Comparison of ENCODE assay signal across 8 mouse cellular contexts in genomic region chr5:36529698-36530097, GRCm38 (mm10). TPM values are rescaled to one million over a fixed set of nuclear protein-coding genes. Genes with fewer than 3 reads are reported as not detected.
DNase-seq lines count a peak whose midpoint lies in the region; ATAC-seq lines count a peak whose summit lies in the region.

No protein-coding gene starts in this region.

- ATAC-seq in kidney, embryonic 14.5 days (ENCODE audit: low FRiP score, low TSS enrichment): no peak
- no peak; the same call in 1 of the 2 replicates for ATAC-seq in hindbrain, embryonic 11.5 days (ENCODE audit: low FRiP score)
- ATAC-seq in midbrain, embryonic 12.5 days (ENCODE audit: low FRiP score, low read depth): no peak

- peak overlapping the region; percentile 71 for H3K4me3 ChIP-seq in kidney, embryonic 14.5 days (ENCODE audit: low read length)
- H3K4me3 ChIP-seq in hindbrain, embryonic 11.5 days (ENCODE audit: low read depth, low read length): peak overlapping the region; percentile 79
- H3K4me3 ChIP-seq in midbrain, embryonic 12.5 days: peak overlapping the region; percentile 85

- peak overlapping the region; percentile 69 for H3K9ac ChIP-seq in kidney, embryonic 14.5 days (ENCODE audit: low read depth, low read length)
- peak overlapping the region; percentile 90 for H3K9ac ChIP-seq in hindbrain, embryonic 11.5 days (ENCODE audit: low read depth, low read length)
- peak overlapping the region; percentile 87 for H3K9ac ChIP-seq in midbrain, embryonic 12.5 days (replicated peaks)

- peak overlapping the region; percentile 84 for H3K4me2 ChIP-seq in kidney, embryonic 14.5 days (replicated peaks; ENCODE audit: low read depth, low read length)
- H3K4me2 ChIP-seq in hindbrain, embryonic 11.5 days (replicated peaks; ENCODE audit: low read depth, low read length): peak overlapping the region; percentile 83
- peak overlapping the region; percentile 84 for H3K4me2 ChIP-seq in midbrain, embryonic 12.5 days (replicated peaks)

- H3K27me3 ChIP-seq in kidney, embryonic 14.5 days (ENCODE audit: control insufficient read depth, insufficient read depth, low read length): no peaks in the 10 kb centered on the region
- H3K27me3 ChIP-seq in hindbrain, embryonic 11.5 days (ENCODE audit: control insufficient read depth, insufficient read depth, low read length): no peaks in the 10 kb centered on the region
- H3K27me3 ChIP-seq in midbrain, embryonic 12.5 days: no peaks in the 10 kb centered on the region

- peak overlapping the region; percentile 53 for H3K27ac ChIP-seq in kidney, embryonic 14.5 days (ENCODE audit: low read depth, low read length)
- peak overlapping the region; percentile 77; the same call in 1 of the 2 replicates for H3K27ac ChIP-seq in hindbrain, embryonic 11.5 days (ENCODE audit: low read depth, low read length)
- peak overlapping the region; percentile 78 for H3K27ac ChIP-seq in midbrain, embryonic 12.5 days (replicated peaks)

- no peak for DNase-seq in kidney, postnatal 10 days
- peak; percentile 52 for DNase-seq in NIH3T3 (ENCODE audit: low read depth)
- DNase-seq in hindbrain, embryonic 11.5 days (ENCODE audit: low spot score): peak; percentile 16
- no peak for DNase-seq in spleen, postnatal 10 days (ENCODE audit: low spot score in 2 of 2)
- no peak for DNase-seq in thymus, postnatal 10 days (ENCODE audit: low spot score in 2 of 2)
- DNase-seq in urinary bladder, adult 18-20 months (ENCODE audit: low spot score in 2 of 2): no peak

- peaks cover 28% of the 10 kb centered on the region for H3K4me1 ChIP-seq in kidney, embryonic 14.5 days (ENCODE audit: control insufficient read depth, insufficient read depth, low read length)
- no peaks in the 10 kb centered on the region; the same call in 1 of the 2 replicates for H3K4me1 ChIP-seq in hindbrain, embryonic 11.5 days (replicated peaks; ENCODE audit: control insufficient read depth, insufficient read depth, low read length)
- peaks cover 32% of the 10 kb centered on the region for H3K4me1 ChIP-seq in midbrain, embryonic 12.5 days

- H3K9me3 ChIP-seq in kidney, embryonic 14.5 days (ENCODE audit: control insufficient read depth, low read length): no peaks in the 10 kb centered on the region
- no peaks in the 10 kb centered on the region for H3K9me3 ChIP-seq in hindbrain, embryonic 11.5 days (ENCODE audit: control insufficient read depth, low read length)
- no peaks in the 10 kb centered on the region for H3K9me3 ChIP-seq in midbrain, embryonic 12.5 days

- H3K36me3 ChIP-seq in kidney, embryonic 14.5 days (ENCODE audit: control insufficient read depth, insufficient read depth, low read length): peaks cover 9% of the 10 kb centered on the region; the same call in 1 of the 2 replicates
- H3K36me3 ChIP-seq in hindbrain, embryonic 11.5 days (ENCODE audit: control insufficient read depth, insufficient read depth, low read length): no peaks in the 10 kb centered on the region
- H3K36me3 ChIP-seq in midbrain, embryonic 12.5 days: no peaks in the 10 kb centered on the region

- WGBS in kidney, embryonic 14.5 days: 0% methylated on average over 5 of the region's 5 CpGs
- 10% methylated on average over 5 of the region's 5 CpGs for WGBS in hindbrain, embryonic 11.5 days
- WGBS in midbrain, embryonic 12.5 days: 22% methylated on average over 5 of the region's 5 CpGs

RNA-seq across cellular contexts. Expression of gene Ccdc96, which starts 45.3 kb away (rescaled TPM):
- 0.17 and 0.58 TPM in 2 replicates for polyA plus RNA-seq in kidney, embryonic 14.5 days (2014; fragmentation: Nextera tagmentation; extraction: Ambion mirVana)
- polyA plus RNA-seq in hindbrain, embryonic 11.5 days (2014; fragmentation: Nextera tagmentation; extraction: Ambion mirVana): 3.6 and 4.8 TPM in 2 replicates
- 4.2 and 5.3 TPM in 2 replicates for polyA plus RNA-seq in midbrain, embryonic 12.5 days (2016; fragmentation: Nextera tagmentation; extraction: Ambion mirVana)

RNA-seq across cellular contexts. Expression of gene Tada2b, which starts 45.6 kb away (rescaled TPM):
- 3.4 and 3.8 TPM in 2 replicates for polyA plus RNA-seq in kidney, embryonic 14.5 days (2014; fragmentation: Nextera tagmentation; extraction: Ambion mirVana)
- polyA plus RNA-seq in hindbrain, embryonic 11.5 days (2014; fragmentation: Nextera tagmentation; extraction: Ambion mirVana): 4.6 and 4.9 TPM in 2 replicates
- polyA plus RNA-seq in midbrain, embryonic 12.5 days (2016; fragmentation: Nextera tagmentation; extraction: Ambion mirVana): 2.5 and 2.7 TPM in 2 replicates

Comparison
In these comparisons a context has a peak if more than half of its experiments do, and no peak if none do; other contexts are left out.
1. DNase-seq: peak in NIH3T3 (single experiment) and hindbrain, embryonic 11.5 days (single experiment); none in kidney, postnatal 10 days (single experiment), spleen, postnatal 10 days (0 of 2), thymus, postnatal 10 days (0 of 2) and urinary bladder, adult 18-20 months (0 of 2).
2. Peak in every context shown above with its lines, with median percentiles within 50 percentile points of each other: H3K27ac ChIP-seq, H3K4me2 ChIP-seq, H3K4me3 ChIP-seq and H3K9ac ChIP-seq.